Mouse (Mus musculus): ENCODE data around the gene Cdc42bpg. TPM values are rescaled to one million over a fixed set of nuclear protein-coding genes. Genes with fewer than 3 reads are reported as not detected.

Cdc42bpg gene
- polyA plus RNA-seq (2015; fragmentation: Nextera tagmentation; extraction: Ambion mirVana): 0.33 and 0.36 TPM in 2 replicates

DNA sequence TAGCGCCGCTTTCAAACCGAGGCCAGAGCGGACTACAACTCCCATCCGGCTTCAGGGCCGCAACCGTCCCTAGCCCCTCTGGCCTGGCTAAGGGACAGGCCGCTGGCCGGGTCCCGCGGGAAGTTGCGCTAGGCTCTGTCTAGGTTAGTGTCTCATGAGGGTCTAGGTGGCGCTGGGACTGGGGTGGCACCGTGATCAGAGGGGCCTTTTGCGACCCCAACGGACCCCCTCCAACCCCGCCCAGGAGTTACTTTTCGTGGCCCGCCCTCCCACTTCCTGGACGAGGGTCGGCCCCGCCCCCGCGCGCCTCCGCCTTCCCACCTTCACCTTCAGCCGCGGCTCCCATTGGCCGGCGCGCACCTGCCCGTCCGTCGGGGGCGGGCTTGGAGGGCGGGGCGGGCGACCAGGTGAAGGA lies at the start of gene Cdc42bpg:
Gene Cdc42bpg (plus strand): TSS at position 320 of the 415 bp plus-strand sequence.
- peak within 1 kb of the TSS; percentile 45 for H3K9ac ChIP-seq (replicated peaks)
- H3K36me3 ChIP-seq: 0 out of 2 replicates have a peak, but pooled peaks cover 5% of the 10 kb centered on the region
- no peak within 1 kb of the TSS for H3K27ac ChIP-seq (replicated peaks)
- whole genome bisulfite sequencing: 1% methylated on average over 32 of the region's 38 CpGs
- H3K9me3 ChIP-seq (replicated peaks): no peaks in the 10 kb centered on the region
- H3K4me3 ChIP-seq (replicated peaks): peak within 1 kb of the TSS; percentile 50
- peaks cover 9% of the 10 kb centered on the region for H3K4me1 ChIP-seq
- peak; percentile 80 for ATAC-seq (ENCODE audit: low FRiP score)
- peak within 1 kb of the TSS; percentile 69 for H3K4me2 ChIP-seq
- no peaks in the 10 kb centered on the region for H3K27me3 ChIP-seq (replicated peaks)

DNA sequence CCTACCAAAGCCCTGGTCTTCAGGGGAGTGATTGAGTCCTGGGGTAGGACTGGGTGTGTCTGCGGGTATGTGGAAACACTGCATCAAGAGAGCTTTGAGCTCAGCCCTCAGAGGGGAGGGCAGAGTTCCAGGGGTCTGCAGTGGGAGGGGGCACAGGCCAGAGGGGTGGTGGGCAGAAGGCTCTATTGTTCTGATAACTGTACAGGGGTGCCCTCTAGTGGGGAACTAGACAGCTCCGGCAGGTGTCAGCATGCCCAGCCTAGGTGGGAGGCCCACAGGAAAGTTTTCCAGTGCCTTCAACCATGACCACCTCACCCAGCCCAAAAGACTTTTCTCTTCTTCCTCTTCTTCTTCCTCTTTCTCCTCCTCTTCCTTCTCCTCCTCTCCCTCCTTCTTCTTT lies 45.8 kb upstream of the Cdc42bpg start:
- Histone ChIP-seq H3K9me3 (replicated peaks) (no peaks in the 10 kb centered on the region), H3K27ac (replicated peaks) (no peak overlapping the region), H3K36me3 (peaks cover 69% of the 10 kb centered on the region), H3K4me2 (no peak overlapping the region), H3K4me1 (no peaks in the 10 kb centered on the region), H3K27me3 (replicated peaks) (no peaks in the 10 kb centered on the region), H3K9ac (replicated peaks) (no peak overlapping the region), H3K4me3 (replicated peaks) (no peak overlapping the region)
- ATAC-seq (ENCODE audit: low FRiP score): no peak; the same call in 1 of the 2 replicates
- WGBS: 78% methylated on average over 2 of the region's 2 CpGs

DNA sequence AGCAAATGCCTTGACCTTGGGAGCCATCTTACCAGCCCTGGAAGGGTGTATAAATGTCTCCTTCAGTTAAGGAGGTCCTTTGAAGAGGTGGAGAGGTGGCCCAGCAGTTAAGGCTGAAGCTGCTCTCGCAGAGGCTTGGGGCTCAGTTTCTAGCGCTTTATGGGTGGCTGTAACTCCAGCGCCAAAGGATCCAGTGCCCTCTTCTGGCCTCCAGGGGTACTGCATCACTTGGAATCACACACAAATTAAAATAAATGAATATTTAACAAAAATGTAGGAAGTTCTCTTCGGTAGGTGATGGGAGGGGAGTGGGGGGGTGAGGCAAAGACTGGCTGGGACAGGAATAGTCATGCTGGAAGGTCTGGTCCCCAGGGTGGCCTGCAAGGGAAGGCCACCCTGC lies 45.3 kb upstream of the Cdc42bpg start:
- ATAC-seq (ENCODE audit: low FRiP score): no peak
- Histone ChIP-seq H3K9ac (replicated peaks) (no peak overlapping the region), H3K4me2 (no peak overlapping the region), H3K9me3 (replicated peaks) (no peaks in the 10 kb centered on the region), H3K4me1 (no peaks in the 10 kb centered on the region), H3K27me3 (replicated peaks) (no peaks in the 10 kb centered on the region), H3K4me3 (replicated peaks) (no peak overlapping the region), H3K36me3 (peaks cover 64% of the 10 kb centered on the region), H3K27ac (replicated peaks) (no peak overlapping the region)
- 84% methylated on average over 4 of the region's 4 CpGs for WGBS

DNA sequence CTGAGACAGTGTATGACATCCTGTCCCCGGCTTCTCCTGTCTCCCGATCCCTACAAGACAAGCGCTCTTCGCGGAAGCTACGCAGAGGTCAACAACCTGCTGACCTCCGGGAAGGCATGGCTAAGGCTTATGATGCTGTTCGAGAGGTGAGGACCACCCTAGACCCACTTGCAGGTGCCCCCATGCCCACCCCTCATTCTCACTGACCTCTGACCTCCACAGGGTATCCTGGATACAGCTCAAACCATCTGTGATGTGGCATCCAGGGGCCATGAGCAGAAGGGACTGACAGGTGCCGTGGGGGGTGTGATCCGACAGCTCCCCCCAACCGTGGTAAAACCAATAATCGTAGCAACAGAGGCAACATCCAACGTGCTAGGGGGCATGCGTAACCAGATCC lies 44.9 kb upstream of the Cdc42bpg start:
- no peaks in the 10 kb centered on the region for H3K4me1 ChIP-seq
- no peak overlapping the region for H3K9ac ChIP-seq (replicated peaks)
- WGBS: 94% methylated on average over 14 of the region's 14 CpGs
- H3K36me3 ChIP-seq: peaks cover 59% of the 10 kb centered on the region
- no peak for ATAC-seq (ENCODE audit: low FRiP score)
- H3K27ac ChIP-seq (replicated peaks): no peak overlapping the region
- H3K27me3 ChIP-seq (replicated peaks): no peaks in the 10 kb centered on the region
- H3K4me2 ChIP-seq: no peak overlapping the region
- H3K4me3 ChIP-seq (replicated peaks): no peak overlapping the region
- no peaks in the 10 kb centered on the region for H3K9me3 ChIP-seq (replicated peaks)

DNA sequence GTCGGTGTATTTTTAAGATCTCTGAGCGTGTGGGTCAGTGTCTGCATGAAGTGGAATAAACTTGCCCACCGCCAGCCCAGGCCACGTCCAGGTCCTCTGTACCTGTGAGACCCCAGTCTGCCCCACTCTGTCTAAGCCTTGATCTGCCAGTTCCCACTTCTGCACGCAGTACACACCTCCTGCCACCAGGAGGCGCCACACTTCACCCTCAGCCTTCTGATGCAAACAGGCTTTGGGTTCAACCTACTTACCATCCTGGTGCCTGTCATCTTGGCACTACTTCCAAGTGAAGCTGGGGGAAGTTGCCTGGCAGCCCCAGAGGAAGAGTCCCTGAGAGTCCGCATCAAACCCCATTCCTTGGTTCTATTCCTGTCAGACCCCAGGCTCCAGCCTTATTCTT lies 44.0 kb upstream of the Cdc42bpg start:
- no peaks in the 10 kb centered on the region for H3K9me3 ChIP-seq (replicated peaks)
- H3K27ac ChIP-seq (replicated peaks): no peak overlapping the region
- H3K4me2 ChIP-seq: no peak overlapping the region
- no peak overlapping the region for H3K4me3 ChIP-seq (replicated peaks)
- H3K4me1 ChIP-seq: no peaks in the 10 kb centered on the region
- H3K9ac ChIP-seq (replicated peaks): no peak overlapping the region
- peaks cover 51% of the 10 kb centered on the region for H3K36me3 ChIP-seq
- whole genome bisulfite sequencing: 62% methylated on average over 7 of the region's 7 CpGs
- no peaks in the 10 kb centered on the region for H3K27me3 ChIP-seq (replicated peaks)
- ATAC-seq (ENCODE audit: low FRiP score): no peak

DNA sequence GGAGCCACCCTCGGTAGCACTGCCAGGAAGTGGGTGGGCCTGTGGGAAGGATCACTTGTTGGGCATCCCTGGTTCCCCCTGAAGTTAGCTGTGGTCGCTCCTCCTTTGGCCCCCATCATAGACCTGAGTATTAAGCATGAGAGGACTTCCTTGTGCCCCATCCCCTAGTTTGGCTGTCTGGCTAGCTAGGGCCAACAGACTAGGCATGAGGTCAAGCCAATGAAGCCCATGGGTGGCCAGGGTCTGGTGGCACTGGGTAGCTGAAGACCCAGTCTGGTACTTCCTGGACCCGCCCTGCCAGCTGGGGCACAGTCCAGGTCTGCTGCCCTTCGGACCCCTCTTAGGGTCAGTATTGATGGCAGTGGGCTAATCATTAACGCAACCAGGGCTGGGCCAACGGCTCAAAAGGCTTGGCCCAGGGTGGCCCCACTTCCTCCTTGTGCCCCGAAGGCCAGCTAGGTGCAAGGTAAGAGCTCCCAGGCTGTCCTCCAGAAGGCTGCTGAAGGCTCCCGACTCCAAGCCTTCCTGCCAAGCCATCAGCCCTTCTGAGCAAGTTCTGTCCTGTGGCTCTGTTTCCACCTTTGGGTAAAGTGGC lies 43.3 kb upstream of the Cdc42bpg start:
- Histone ChIP-seq H3K9me3 (replicated peaks) (no peaks in the 10 kb centered on the region), H3K27ac (replicated peaks) (no peak overlapping the region), H3K9ac (replicated peaks) (no peak overlapping the region), H3K4me3 (replicated peaks) (no peak overlapping the region), H3K4me1 (no peaks in the 10 kb centered on the region), H3K36me3 (peaks cover 44% of the 10 kb centered on the region), H3K27me3 (replicated peaks) (no peaks in the 10 kb centered on the region), H3K4me2 (no peak overlapping the region)
- no peak for ATAC-seq (ENCODE audit: low FRiP score)
- 90% methylated on average over 8 of the region's 8 CpGs for WGBS

DNA sequence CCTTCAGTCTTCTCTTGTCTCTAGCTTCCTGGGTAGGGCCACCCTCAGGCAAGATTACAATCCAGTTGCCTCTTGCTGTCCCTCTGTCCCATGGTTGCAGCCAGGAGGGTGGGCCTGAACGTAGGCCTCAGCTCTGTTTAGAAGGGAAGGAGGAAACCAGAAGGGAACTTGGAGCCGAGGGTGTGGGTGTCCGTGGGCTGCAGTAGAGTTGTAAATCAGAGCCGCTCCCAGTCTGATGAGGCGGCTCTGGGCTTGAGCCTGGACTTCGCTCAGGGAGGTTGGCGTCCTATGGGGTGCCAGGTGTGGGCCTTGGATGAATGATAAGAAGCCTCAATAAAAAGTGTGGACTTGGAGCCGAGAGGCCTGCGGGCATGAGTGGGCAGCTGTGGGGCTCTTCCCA lies 42.1 kb upstream of the Cdc42bpg start:
- H3K27ac ChIP-seq (replicated peaks): no peak overlapping the region
- H3K9ac ChIP-seq (replicated peaks): no peak overlapping the region
- no peaks in the 10 kb centered on the region for H3K9me3 ChIP-seq (replicated peaks)
- H3K4me2 ChIP-seq: no peak overlapping the region
- H3K27me3 ChIP-seq (replicated peaks): no peaks in the 10 kb centered on the region
- H3K4me3 ChIP-seq (replicated peaks): no peak overlapping the region
- peaks cover 31% of the 10 kb centered on the region for H3K36me3 ChIP-seq
- ATAC-seq (ENCODE audit: low FRiP score): no peak
- H3K4me1 ChIP-seq: peaks cover 4% of the 10 kb centered on the region; the same call in 1 of the 2 replicates
- WGBS: 56% methylated on average over 9 of the region's 9 CpGs

DNA sequence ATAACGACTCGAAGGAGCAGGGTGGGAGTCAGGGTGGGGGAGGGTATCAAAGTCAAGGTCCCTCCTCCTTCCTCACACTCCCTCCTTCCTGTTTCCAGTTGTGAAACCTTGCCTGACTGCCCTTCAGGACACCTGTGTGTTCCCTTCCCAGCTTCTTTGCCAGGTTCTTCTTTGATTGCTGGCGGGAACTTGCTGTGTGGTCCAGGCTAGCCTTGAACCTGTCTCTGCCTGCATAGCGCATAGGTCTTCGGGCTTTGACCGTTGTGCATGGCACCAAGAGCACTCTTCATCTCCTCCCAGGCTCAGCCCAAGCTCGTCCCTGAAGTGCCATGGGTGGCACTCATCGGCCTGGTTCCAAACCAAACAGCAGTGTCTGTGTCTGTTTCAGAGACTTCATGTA lies 41.3 kb upstream of the Cdc42bpg start:
- no peak overlapping the region for H3K4me2 ChIP-seq
- peaks cover 4% of the 10 kb centered on the region; the same call in 1 of the 2 replicates for H3K4me1 ChIP-seq
- H3K36me3 ChIP-seq: peaks cover 26% of the 10 kb centered on the region
- H3K4me3 ChIP-seq (replicated peaks): no peak overlapping the region
- H3K9me3 ChIP-seq (replicated peaks): no peaks in the 10 kb centered on the region
- H3K27ac ChIP-seq (replicated peaks): no peak overlapping the region
- 90% methylated on average over 8 of the region's 8 CpGs for WGBS
- H3K9ac ChIP-seq (replicated peaks): no peak overlapping the region
- no peaks in the 10 kb centered on the region for H3K27me3 ChIP-seq (replicated peaks)
- ATAC-seq (ENCODE audit: low FRiP score): no peak

DNA sequence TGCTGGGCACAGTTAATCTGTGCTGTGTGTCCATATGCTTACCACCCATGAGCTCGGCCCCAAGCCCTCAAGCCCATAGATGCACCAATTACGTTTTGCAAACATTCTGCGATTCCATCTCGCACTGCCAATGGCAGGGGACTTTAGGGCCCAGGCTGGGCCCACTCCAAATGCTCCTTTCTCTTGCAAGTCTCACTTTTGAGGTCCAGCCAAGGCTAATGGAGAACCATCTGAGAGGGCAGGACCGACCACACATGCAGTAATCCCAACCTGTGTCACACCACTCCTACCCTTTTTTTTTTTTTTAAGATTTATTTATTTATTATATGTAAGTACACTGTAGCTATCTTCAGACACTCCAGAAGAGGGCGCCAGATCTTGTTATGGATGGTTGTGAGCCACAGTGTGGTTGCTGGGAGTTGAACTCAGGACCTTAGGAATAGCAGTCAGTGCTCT lies 40.5 kb upstream of the Cdc42bpg start:
- Histone ChIP-seq H3K4me2 (no peak overlapping the region), H3K9me3 (replicated peaks) (no peaks in the 10 kb centered on the region), H3K27ac (replicated peaks) (no peak overlapping the region), H3K4me3 (replicated peaks) (no peak overlapping the region), H3K36me3 (peaks cover 18% of the 10 kb centered on the region), H3K9ac (replicated peaks) (no peak overlapping the region), H3K27me3 (replicated peaks) (no peaks in the 10 kb centered on the region), H3K4me1 (peaks cover 4% of the 10 kb centered on the region; the same call in 1 of the 2 replicates)
- WGBS: 75% methylated on average over 6 of the region's 6 CpGs
- no peak for ATAC-seq (ENCODE audit: low FRiP score)

DNA sequence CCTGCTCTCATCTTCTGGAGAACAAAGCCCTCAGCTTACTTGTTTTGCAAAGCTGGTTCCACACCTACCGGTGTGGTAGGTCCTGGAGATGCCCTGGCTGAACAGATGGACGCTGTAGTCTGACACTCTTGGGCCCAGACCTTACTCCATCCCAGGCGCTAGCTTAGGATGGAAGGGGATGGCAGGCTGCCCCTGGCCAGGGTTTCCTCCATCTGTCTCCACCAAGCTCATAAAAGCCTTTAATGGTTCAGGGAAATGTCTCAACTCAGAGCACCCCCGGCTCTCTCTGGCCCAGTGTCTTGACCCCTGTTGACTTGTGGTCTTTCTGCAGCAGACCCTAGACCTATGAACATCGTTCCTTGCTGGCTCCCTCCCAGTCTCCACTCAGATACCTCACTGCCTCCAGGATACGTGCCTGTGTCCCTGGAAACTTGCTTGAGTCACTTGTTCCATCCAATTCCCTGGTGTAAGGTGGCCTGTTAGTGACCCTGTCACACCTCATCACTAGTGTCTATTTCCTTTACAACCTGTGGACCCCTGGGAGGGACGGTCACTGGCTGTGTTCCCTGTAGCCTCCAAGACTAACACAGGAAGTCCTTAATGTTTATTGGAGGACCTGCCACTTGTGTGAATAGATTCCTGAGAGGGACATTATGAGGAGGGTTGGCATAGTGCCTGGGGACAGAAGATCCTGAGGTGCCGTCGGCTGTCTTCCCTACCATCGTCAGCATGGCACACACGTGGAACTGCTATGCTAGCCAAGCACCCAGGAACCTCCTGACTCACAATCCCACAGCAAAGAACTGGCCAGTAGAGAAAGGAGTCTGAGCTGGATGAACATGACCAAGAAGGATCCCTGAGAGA lies 38.7 kb upstream of the Cdc42bpg start:
- no peak for ATAC-seq (ENCODE audit: low FRiP score)
- Histone ChIP-seq H3K9ac (replicated peaks) (no peak overlapping the region), H3K4me1 (peaks cover 4% of the 10 kb centered on the region; the same call in 1 of the 2 replicates), H3K9me3 (replicated peaks) (no peaks in the 10 kb centered on the region), H3K27ac (replicated peaks) (no peak overlapping the region), H3K4me2 (no peak overlapping the region), H3K36me3 (0 out of 2 replicates have a peak, but pooled peaks cover under 1% of the 10 kb centered on the region), H3K27me3 (replicated peaks) (0 out of 2 replicates have a peak, but pooled peaks cover 2% of the 10 kb centered on the region), H3K4me3 (replicated peaks) (no peak overlapping the region)
- 48% methylated on average over 11 of the region's 11 CpGs for WGBS

DNA sequence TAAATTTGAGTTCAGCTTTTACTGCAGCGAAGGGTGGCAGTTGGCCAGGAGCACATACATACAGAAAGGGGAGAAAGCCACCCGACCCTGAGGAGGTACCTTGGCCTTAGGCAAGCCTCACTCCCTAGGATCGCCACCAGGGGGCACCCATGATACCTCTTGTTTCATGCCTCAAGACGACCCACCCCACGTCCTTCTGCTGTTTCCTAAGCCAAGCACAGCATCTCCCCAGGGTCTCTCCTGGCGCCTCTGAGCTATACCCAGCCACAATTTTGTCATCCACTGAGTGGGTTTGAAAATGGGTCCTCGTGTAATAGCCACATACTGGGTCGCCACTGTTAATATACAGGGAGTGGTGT lies 38.1 kb upstream of the Cdc42bpg start:
- Histone ChIP-seq H3K27me3 (replicated peaks) (0 out of 2 replicates have a peak, but pooled peaks cover 2% of the 10 kb centered on the region), H3K9ac (replicated peaks) (no peak overlapping the region), H3K4me2 (no peak overlapping the region), H3K36me3 (no peaks in the 10 kb centered on the region), H3K27ac (replicated peaks) (no peak overlapping the region), H3K9me3 (replicated peaks) (no peaks in the 10 kb centered on the region), H3K4me1 (peaks cover 4% of the 10 kb centered on the region; the same call in 1 of the 2 replicates), H3K4me3 (replicated peaks) (no peak overlapping the region)
- 10% methylated on average over 8 of the region's 8 CpGs for WGBS
- ATAC-seq (ENCODE audit: low FRiP score): peak; percentile 76
